Mouse (Mus musculus): ENCODE measurements around the gene Rgp1.

GRCm38 (mm10) chr4:43549055-43549454 is 29.5 kb upstream of the Rgp1 start:
- TF ChIP-seq CTCF (IDR thresholded peaks at IDR 0.05; ENCODE audit: control insufficient read depth, insufficient read depth, insufficient replicate concordance, low read depth, low read length) (no peak), POLR2A (IDR thresholded peaks at IDR 0.05; ENCODE audit: control insufficient read depth, low read depth, low read length) (no peak)

All from testis, adult 2 months (tissue).